Mouse (Mus musculus) urinary bladder, adult 2 months (tissue): ENCODE measurements at regions not wholly inside any gene's neighbourhood (a gene's known extent, or its start where the extent isn't known, plus 50 kb on each side); places are given as distances from the start of the nearest gene placed in this dataset.
A peak's percentile ranks its signal among the peaks of the same experiment; 100 is the strongest.

Experiments
- DNase-seq: peaks from one replicate; pipeline ENCODE4 v3.0.0; 2022; ENCODE audit warnings: low spot score

- DNase-seq, result no peak
Observed at GRCm38 (mm10) chr8:107860251-107860650, 82.2 kb upstream of the Zfhx3 start.

GRCm38 (mm10) chr8:107864802-107865651 lies 77.4 kb upstream of the Zfhx3 start:
- no peak for DNase-seq

GRCm38 (mm10) chr8:107865744-107866143 lies 76.7 kb upstream of the Zfhx3 start:
- DNase-seq, result no peak

- no peak for DNase-seq
Observed at GRCm38 (mm10) chr8:107871718-107872117, 70.7 kb upstream of the Zfhx3 start.

- DNase-seq, result no peak
Observed at GRCm38 (mm10) chr8:107872121-107872520, 70.3 kb upstream of the Zfhx3 start.

GRCm38 (mm10) chr8:107876455-107876854 lies 66.0 kb upstream of the Zfhx3 start:
- DNase-seq, result no peak

GRCm38 (mm10) chr8:107881851-107882250 lies 60.6 kb upstream of the Zfhx3 start:
- DNase-seq, result peak; percentile 32

- no peak for DNase-seq
Observed at GRCm38 (mm10) chr8:107885547-107885946, 56.9 kb upstream of the Zfhx3 start.

- no peak for DNase-seq
Observed at GRCm38 (mm10) chr8:107885971-107886370, 56.5 kb upstream of the Zfhx3 start.

GRCm38 (mm10) chr8:107886516-107887253 lies 55.8 kb upstream of the Zfhx3 start:
- no peak for DNase-seq

GRCm38 (mm10) chr8:107887333-107887732 lies 55.1 kb upstream of the Zfhx3 start:
- no peak for DNase-seq

GRCm38 (mm10) chr8:107890922-107891321 lies 51.5 kb upstream of the Zfhx3 start:
- no peak for DNase-seq
